Mouse (Mus musculus) erythroblast, embryonic 14.5 days (primary cell): Measurements from ENCODE around the gene Gpr108.

Experiments
- GATA1 ChIP-seq: IDR thresholded peaks from 2 replicates; pipeline ENCODE4 v1.6.1; 2012; ENCODE audit warnings: low read length, inconsistent platforms, mixed read lengths
- TAL1 ChIP-seq: IDR thresholded peaks from 3 replicates; pipeline ENCODE4 v1.6.1; 2012; ENCODE audit warnings: low read length, inconsistent platforms, mixed read lengths

GRCm38 (mm10) chr17:57292968-57293367, 44.7 kb upstream of the Gpr108 start:
- no peak for TF ChIP-seq GATA1
- no peak for TF ChIP-seq TAL1
